Mouse (Mus musculus) brain, embryonic 14.5 days (tissue): ENCODE measurements around the gene Rasgrf2.

Experiments
- CTCF ChIP-seq: fragments of 200-500 bp; IDR thresholded peaks from 2 replicates; pipeline ENCODE4 v1.5.1; 2012; ENCODE audit warnings: inconsistent platforms, mild to moderate bottlenecking, moderate library complexity, borderline replicate concordance; ENCODE audit not compliant: insufficient read depth, insufficient read length; ENCODE audit errors: extremely low read depth
- POLR2A ChIP-seq: fragments of 200-500 bp; IDR thresholded peaks from 2 replicates; pipeline ENCODE4 v1.6.1; 2012; ENCODE audit warnings: mild to moderate bottlenecking, inconsistent platforms, borderline replicate concordance; ENCODE audit not compliant: poor library complexity, insufficient read depth, insufficient read length, severe bottlenecking; ENCODE audit errors: extremely low read depth

DNA sequence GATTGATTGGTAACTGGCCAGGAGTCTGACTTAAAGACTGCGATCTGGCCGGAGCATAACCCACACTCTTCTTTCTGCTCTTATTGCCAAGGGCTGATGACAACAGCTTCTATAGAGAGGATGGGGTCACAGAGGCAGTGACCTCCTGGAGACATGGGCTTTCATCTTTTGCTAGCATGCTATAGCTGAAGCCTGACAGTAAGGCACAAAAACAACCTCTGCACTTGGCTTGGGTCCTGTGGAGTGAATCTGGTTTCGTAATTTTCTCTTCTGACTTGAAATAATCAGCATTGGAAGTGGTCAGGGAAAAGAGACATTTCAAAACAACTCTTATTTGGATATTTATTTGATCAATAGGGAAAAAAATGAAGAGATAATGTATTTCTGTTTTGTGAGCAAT lies 160.2 kb downstream of the Rasgrf2 start:
- TF ChIP-seq POLR2A (no peak), CTCF (no peak)
